Mouse (Mus musculus) myocyte (in vitro differentiated cells): ENCODE results near the gene Pop5. TPM values are rescaled to one million over a fixed set of nuclear protein-coding genes. Genes with fewer than 3 reads are reported as not detected.

Experiments used
- H3K27me3 ChIP-seq: one replicate; pipeline ENCODE4 v1.6.1; 2011; ENCODE audit not compliant: control insufficient read depth, insufficient read depth, insufficient read length
- H3K36me3 ChIP-seq: one replicate; pipeline ENCODE4 v1.6.1; 2011; ENCODE audit not compliant: control insufficient read depth, insufficient read depth
- H3K4me2 ChIP-seq: one replicate; pipeline ENCODE4 v1.6.1; 2011; ENCODE audit warnings: low read depth, control low read depth
- H3K4me3 ChIP-seq: one replicate; pipeline ENCODE4 v1.5.1; 2011; ENCODE audit warnings: mild to moderate bottlenecking, control low read depth, moderate library complexity
- H3K79me2 ChIP-seq: one replicate; pipeline ENCODE4 v1.6.1; 2011; ENCODE audit not compliant: control insufficient read depth, insufficient read depth
- H3ac ChIP-seq: one replicate; pipeline ENCODE4 v1.6.1; 2011; ENCODE audit not compliant: control insufficient read depth, insufficient read length
- CEBPB ChIP-seq: IDR thresholded peaks from 2 replicates; pipeline ENCODE4 v1.6.1; 2011; ENCODE audit warnings: mild to moderate bottlenecking, moderate library complexity; ENCODE audit not compliant: poor library complexity, insufficient read depth, severe bottlenecking
- E2F4 ChIP-seq: IDR thresholded peaks from one replicate; pipeline ENCODE4 v1.6.1; 2011; ENCODE audit warnings: mild to moderate bottlenecking, control low read depth, moderate library complexity; ENCODE audit not compliant: insufficient read depth
- MAX ChIP-seq: IDR thresholded peaks from one replicate; pipeline ENCODE4 v1.6.1; 2011; ENCODE audit warnings: low read depth, mild to moderate bottlenecking, control low read depth
- MYOD1 ChIP-seq, 3 experiments: IDR thresholded peaks; one replicate each; pipeline ENCODE4 v1.6.1; 2011; ENCODE audit warnings: control low read depth in 2 of 3, low read depth in 2 of 3, mild to moderate bottlenecking in 2 of 3, moderate library complexity in 1 of 3; ENCODE audit not compliant: insufficient read length in 2 of 3, control insufficient read depth in 1 of 3
- MYOG ChIP-seq, 3 experiments: IDR thresholded peaks; one replicate each; pipeline ENCODE4 v1.6.1; 2011; ENCODE audit warnings: control low read depth in 2 of 3, low read depth in 2 of 3, mild to moderate bottlenecking in 2 of 3; ENCODE audit not compliant: insufficient read length in 2 of 3, control insufficient read depth in 1 of 3, insufficient read depth in 1 of 3
- POLR2A ChIP-seq: IDR thresholded peaks from one replicate; pipeline ENCODE4 v1.6.1; 2011; ENCODE audit warnings: low read depth, mild to moderate bottlenecking, control low read depth, moderate library complexity; ENCODE audit not compliant: insufficient read length
- POLR2AphosphoS2 ChIP-seq: IDR thresholded peaks from one replicate; pipeline ENCODE4 v1.6.1; 2011; ENCODE audit warnings: low read depth, control low read depth; ENCODE audit not compliant: insufficient read length
- REST ChIP-seq: IDR thresholded peaks from one replicate; pipeline ENCODE4 v1.6.1; 2011; ENCODE audit warnings: mild to moderate bottlenecking, control low read depth, moderate library complexity; ENCODE audit not compliant: insufficient read depth, insufficient read length
- SRF ChIP-seq: IDR thresholded peaks from one replicate; pipeline ENCODE4 v1.6.1; 2011; ENCODE audit warnings: low read depth; ENCODE audit not compliant: control insufficient read depth, insufficient read length
- TCF12 ChIP-seq: IDR thresholded peaks from one replicate; pipeline ENCODE4 v1.6.1; 2011; ENCODE audit warnings: mild to moderate bottlenecking, control low read depth; ENCODE audit not compliant: poor library complexity, insufficient read depth, severe bottlenecking
- TCF3 ChIP-seq: IDR thresholded peaks from one replicate; pipeline ENCODE4 v1.6.1; 2011; ENCODE audit warnings: low read depth, control low read depth; ENCODE audit not compliant: insufficient read length
- USF1 ChIP-seq: IDR thresholded peaks from one replicate; pipeline ENCODE4 v1.6.1; 2011; ENCODE audit warnings: low read depth, mild to moderate bottlenecking, control low read depth, moderate library complexity
- polyA plus RNA-seq: library from polyadenylated mRNA; unstranded; fragments of >200 nt; fragmentation: generic; extraction: Trizol; gene quantifications from one replicate; pipeline ENCODE4 v1.2.1, GENCODE M21; 2012; ENCODE audit warnings: missing spikeins

The Pop5 gene
- polyA plus RNA-seq, 1 experiment, result 82.3 TPM

- H3ac ChIP-seq, result no peak overlapping the region
- H3K36me3 ChIP-seq, result no peaks in the 10 kb centered on the region
- H3K27me3 ChIP-seq, result peaks cover 61% of the 10 kb centered on the region
- H3K4me3 ChIP-seq, result no peak overlapping the region
- no peak for TF ChIP-seq SRF
- no peak for TF ChIP-seq POLR2A
- TF ChIP-seq MAX, result no peak
- no peak for TF ChIP-seq MYOG (IDR thresholded peaks at IDR 0.05; ENCODE audit: control insufficient read depth in 1 of 3, insufficient read depth in 1 of 3, insufficient read length in 2 of 3, low read depth in 2 of 3)
- no peak for TF ChIP-seq CEBPB
- TF ChIP-seq USF1, result no peak
- H3K4me2 ChIP-seq, result no peak overlapping the region
- no peaks in the 10 kb centered on the region for H3K79me2 ChIP-seq
These were observed 40.9 kb upstream of the Pop5 start for GRCm38 (mm10) chr5:115194626-115195221.

- no peaks in the 10 kb centered on the region for H3K27me3 ChIP-seq
- H3K79me2 ChIP-seq, result no peaks in the 10 kb centered on the region
- TF ChIP-seq REST (no peak), MYOD1 (IDR thresholded peaks at IDR 0.05; ENCODE audit: control insufficient read depth in 1 of 3, insufficient read length in 2 of 3, low read depth in 2 of 3) (no peak), E2F4 (no peak), POLR2A (no peak), POLR2AphosphoS2 (no peak), MYOG (IDR thresholded peaks at IDR 0.05; ENCODE audit: control insufficient read depth in 1 of 3, insufficient read depth in 1 of 3, insufficient read length in 2 of 3, low read depth in 2 of 3) (no peak), MAX (no peak), TCF3 (no peak), SRF (no peak), TCF12 (no peak), CEBPB (no peak), USF1 (no peak)
- no peak overlapping the region for H3K4me3 ChIP-seq
- peak overlapping the region; percentile 8 for H3K4me2 ChIP-seq
- no peaks in the 10 kb centered on the region for H3K36me3 ChIP-seq
- H3ac ChIP-seq, result no peak overlapping the region
These were observed 31.7 kb upstream of the Pop5 start for GRCm38 (mm10) chr5:115203735-115204561.

GRCm38 (mm10) chr5:115204562-115205311 lies 30.9 kb upstream of the Pop5 start:
- Histone ChIP-seq H3K4me3 (no peak overlapping the region), H3K4me2 (peak overlapping the region; percentile 2), H3K79me2 (no peaks in the 10 kb centered on the region), H3K36me3 (no peaks in the 10 kb centered on the region), H3ac (no peak overlapping the region), H3K27me3 (no peaks in the 10 kb centered on the region)
- TF ChIP-seq USF1 (no peak), CEBPB (no peak), MYOG (IDR thresholded peaks at IDR 0.05; ENCODE audit: control insufficient read depth in 1 of 3, insufficient read depth in 1 of 3, insufficient read length in 2 of 3, low read depth in 2 of 3) (no peak), SRF (no peak), MAX (no peak), POLR2AphosphoS2 (no peak), TCF3 (no peak), POLR2A (no peak), TCF12 (no peak), MYOD1 (IDR thresholded peaks at IDR 0.05; ENCODE audit: control insufficient read depth in 1 of 3, insufficient read length in 2 of 3, low read depth in 2 of 3) (no peak), E2F4 (no peak), REST (no peak)

GRCm38 (mm10) chr5:115207244-115207643 lies 28.4 kb upstream of the Pop5 start:
- no peaks in the 10 kb centered on the region for H3K36me3 ChIP-seq
- no peaks in the 10 kb centered on the region for H3K27me3 ChIP-seq
- no peak overlapping the region for H3ac ChIP-seq
- H3K4me2 ChIP-seq, result no peak overlapping the region
- H3K79me2 ChIP-seq, result no peaks in the 10 kb centered on the region
- no peak overlapping the region for H3K4me3 ChIP-seq
- TF ChIP-seq USF1 (no peak), CEBPB (no peak), POLR2A (no peak), MAX (no peak), REST (no peak)

GRCm38 (mm10) chr5:115207892-115208291 lies 27.7 kb upstream of the Pop5 start:
- H3K4me2 ChIP-seq, result no peak overlapping the region

More at GRCm38 (mm10) chr5:115207892-115208291, 27.7 kb upstream of the Pop5 start:
- Histone ChIP-seq H3K79me2 (no peaks in the 10 kb centered on the region), H3K27me3 (no peaks in the 10 kb centered on the region), H3K36me3 (no peaks in the 10 kb centered on the region), H3ac (no peak overlapping the region), H3K4me3 (no peak overlapping the region)
- no peak for TF ChIP-seq CEBPB
- TF ChIP-seq SRF, result no peak
- no peak for TF ChIP-seq REST
- no peak for TF ChIP-seq USF1
- TF ChIP-seq MAX, result no peak
